Mouse (Mus musculus): ENCODE measurements around the gene Magi1.

Gene Magi1

DNA sequence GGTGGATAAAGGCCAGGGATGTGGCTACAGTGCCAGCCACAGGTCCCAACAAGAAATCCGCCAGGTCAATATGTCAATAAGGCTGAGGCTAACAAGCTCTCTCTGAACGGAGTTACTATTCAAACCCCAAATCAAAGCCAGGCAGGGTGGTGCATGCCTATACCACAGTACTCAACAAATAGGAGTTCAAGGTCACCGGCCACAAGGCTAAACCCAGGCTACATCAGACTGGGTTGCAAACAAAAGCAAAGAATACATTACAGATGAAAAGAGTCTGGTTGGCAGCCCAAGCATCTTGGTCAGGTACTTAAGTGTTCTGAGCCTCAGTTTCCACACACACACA is 25.9 kb downstream of the Magi1 start:
- DNase-seq (ENCODE audit: low spot score in 2 of 2), result no peak

DNA sequence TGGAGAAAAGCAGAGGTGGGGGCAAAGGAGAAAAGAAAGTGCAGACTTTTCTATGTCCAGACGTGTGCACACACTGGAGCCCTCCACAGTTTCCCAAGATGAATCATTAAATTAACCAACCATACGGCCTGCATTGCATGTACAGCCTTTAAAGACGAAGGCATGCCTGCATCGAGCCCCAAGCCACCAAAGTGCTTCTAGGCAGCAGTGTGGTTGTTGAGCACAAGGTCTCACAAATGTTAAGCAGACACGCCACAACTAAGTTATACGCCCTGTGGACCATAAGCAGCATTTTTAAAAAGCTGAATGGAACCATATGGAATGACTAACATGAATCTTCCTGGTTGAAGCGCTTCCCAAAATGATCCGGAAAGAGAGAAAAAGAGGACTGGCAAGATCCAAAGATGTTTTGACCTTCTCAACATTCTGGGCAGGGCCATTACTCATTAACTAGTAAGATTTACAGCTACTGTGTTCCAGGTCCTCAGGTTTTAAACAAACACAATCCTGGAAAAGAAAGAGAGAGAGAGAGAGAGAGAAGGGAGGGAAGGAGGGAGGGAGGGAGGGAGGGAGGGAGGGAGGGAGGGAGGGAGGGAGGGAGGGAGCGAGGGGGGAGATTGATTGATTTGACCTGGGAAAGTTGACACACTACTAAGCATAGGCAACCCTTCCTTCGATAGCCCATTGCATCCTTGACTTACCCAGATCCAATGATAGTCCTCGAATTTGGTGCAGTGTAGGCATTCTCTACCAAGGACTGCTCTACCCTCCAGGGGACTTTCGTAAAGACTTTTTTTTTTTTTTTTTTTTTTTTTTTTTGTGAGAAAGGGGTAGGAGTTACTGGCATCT is 26.5 kb downstream of the Magi1 start:
- DNase-seq (ENCODE audit: low spot score in 2 of 2), result no peak

DNA sequence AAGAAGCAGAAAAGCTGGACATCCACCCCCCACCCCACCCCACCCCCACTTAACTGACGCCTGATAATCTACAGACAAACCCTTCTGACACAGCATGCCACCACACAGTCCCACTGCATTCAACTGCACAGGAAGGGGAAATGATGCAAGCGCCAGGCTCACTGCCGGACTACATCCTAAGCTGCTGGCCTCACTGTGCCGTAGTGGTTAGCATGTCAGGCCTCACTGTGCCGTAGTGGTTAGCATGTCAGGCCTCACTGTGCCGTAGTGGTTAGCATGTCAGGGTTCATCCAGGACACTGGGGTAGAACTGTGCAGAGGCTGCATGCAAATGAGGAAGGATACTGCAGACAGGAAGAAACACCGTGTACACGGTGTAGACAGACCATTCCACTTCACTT is 29.8 kb downstream of the Magi1 start:
- DNase-seq (ENCODE audit: low spot score in 2 of 2), result no peak

DNA sequence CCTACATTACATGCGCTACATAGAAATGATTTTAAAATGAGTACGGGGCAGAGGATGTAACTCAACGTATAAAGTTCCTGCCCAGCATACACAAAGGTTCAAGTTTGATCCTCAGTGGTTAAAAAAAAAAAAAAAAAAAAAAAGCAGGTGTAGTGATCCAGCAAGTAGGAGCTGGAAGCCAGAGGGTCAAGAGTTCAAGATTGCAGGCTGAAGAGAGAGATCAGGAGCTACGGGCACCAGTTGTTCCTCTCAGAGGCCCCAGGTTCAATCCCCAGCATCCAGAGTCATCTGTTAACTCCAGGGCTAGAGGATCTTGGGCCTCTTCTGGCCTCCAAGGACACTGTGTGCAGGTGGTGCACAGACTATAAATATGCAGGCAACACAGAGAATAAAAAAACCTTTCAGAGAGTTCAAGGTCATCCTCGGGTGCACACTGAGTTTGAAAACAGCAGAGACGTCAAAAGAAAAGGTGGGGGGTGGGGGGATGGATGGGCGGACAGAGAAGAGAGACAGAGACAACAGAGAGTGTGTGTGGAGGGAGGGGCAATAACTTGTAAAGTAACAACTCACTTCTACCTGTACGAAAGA is 32.3 kb downstream of the Magi1 start:
- no peak for DNase-seq (ENCODE audit: low spot score in 2 of 2)

DNA sequence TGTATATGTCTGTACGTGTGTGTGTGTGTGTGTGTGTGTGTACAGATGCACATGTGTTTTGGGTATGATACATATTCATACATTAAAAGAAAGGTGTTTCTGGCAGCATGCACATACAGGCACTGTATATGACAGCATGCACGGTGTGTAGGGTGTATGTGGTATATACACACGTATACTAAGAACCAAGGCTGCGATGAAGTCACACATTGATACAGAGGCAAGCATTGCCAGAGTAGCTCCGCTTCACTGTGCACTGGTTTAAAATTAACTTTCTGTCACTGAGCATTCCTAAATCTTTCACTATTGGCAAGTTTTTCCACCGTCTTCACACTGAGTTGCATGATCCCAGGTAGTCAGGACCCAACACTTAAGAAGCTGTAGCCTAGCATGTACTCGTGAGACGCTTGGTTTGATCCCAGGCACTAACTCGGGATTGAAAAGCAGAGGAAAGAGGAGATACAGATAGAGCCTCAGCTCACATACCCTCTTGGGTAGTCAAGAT is 34.4 kb downstream of the Magi1 start:
- no peak for DNase-seq (ENCODE audit: low spot score in 2 of 2)

DNA sequence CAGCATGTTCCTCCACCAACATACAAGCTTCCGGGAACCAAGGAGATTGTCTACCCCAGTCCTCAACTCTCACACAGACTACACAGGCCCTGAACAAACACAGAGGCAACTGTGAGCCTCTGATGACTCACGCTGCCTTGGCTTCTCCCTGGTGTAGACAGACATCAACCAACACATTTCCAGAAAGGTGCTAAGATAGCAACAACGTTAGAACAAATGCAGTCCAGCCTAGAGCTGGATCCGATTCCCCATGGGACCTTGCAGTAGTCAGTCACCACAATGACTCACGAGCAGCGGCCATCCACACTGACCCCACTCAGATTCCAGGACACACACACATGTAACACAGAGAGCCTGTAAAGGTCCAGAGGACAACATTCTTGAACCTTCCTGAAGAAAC is 42.5 kb downstream of the Magi1 start:
- DNase-seq (ENCODE audit: low spot score in 2 of 2), result no peak

DNA sequence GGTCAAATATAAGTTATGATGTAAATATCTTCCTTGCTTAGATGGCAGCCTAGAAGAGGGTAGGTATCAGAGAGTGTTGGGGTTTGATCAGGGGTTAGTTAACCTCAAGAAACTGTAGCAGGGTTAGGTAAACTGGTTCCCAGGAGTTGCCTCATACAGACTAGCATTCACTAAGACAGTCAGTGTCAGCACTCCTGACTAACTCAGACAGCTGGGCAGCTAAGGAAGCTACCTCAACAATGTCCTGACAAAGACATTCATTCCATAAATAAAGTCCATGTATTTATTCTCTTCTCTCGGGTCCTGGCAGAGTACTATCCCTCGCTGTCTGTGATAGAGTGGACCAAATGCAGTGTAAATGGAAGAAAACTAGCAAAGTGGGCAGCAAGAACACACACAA is 45.1 kb downstream of the Magi1 start:
- DNase-seq (ENCODE audit: low spot score in 2 of 2), result no peak

DNA sequence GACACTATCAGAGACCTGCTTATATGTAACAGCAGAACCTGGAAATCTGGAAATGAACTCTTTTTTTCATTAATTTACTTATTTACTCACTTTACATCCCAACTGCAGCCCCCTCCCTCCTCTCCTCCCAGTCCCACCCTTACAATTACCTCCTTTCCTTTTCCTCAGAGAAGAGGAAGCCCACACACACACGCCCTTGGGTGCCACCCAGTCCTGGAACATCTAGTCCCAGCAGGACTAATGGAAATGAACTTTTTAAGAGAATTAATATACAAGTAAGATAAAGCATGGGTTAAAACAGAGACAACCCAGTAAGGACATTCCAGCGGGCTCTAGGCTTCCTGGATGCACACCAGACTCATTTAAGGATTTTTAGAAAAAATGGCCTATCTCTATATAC is 46.8 kb downstream of the Magi1 start:
- DNase-seq (ENCODE audit: low spot score in 2 of 2), result no peak

DNA sequence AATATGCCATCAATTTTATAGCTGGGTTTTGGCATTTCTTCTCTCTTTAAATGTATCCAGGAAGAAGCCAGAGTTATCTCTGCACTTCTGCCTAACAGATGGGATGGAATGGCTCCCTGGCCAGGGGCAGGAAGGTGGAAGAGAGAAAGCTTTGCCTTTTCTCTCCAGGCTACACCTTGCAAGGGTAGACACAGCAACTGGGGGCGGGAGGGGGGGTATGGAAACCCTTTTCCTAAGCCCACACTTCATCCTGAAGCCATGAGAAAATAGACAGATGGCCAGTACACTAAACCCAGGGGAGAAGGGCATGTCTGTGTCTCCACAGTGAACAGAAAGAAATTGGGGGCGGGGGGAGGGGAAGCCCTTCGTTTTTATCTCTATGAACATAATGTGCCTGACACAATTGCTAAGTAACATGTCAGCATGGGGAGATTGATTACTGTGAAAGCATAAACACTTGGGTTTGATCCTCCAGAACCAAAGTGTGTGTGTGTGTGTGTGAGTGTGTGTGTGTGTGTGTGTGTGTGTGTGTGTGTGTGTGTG is 51.4 kb downstream of the Magi1 start:
- no peak for DNase-seq (ENCODE audit: low spot score in 2 of 2)

DNA sequence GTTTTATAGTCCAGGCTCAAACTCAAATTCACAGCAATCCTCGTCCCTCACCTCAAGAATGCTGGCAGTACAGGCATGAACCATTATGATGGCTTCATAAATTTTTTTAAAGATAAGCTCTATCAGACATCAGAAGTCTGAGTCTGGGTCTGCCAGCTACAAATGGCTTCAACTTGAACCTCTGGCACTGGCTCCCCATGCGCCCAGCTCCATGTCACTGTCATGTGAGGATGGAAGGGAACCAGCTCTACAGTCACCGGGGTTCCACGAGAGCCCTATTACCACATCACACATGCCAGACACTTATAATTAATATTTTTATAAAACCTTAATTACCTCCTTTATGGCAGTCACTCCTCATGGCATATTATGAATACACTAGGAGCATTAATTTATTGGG is 51.9 kb downstream of the Magi1 start:
- DNase-seq (ENCODE audit: low spot score in 2 of 2), result no peak

DNA sequence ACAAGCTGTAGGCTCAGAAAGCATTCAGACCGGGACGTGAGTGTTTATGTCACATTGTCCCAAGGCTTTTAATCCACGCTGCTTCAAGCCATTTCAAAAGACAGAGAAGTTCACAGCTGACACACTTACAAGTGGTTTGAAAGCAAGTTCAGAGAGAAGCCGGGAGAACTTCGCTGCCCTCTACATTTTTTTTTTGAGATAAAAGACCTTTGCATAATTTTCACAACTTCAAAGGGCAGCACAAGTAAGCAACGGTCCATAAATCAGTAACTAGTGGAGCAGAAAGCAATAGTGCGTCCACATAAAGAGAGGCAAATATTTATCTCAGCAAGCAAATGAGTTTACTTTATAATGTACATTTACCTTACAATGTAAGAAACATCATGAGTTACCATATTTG is 52.4 kb downstream of the Magi1 start:
- no peak for DNase-seq (ENCODE audit: low spot score in 2 of 2)

DNA sequence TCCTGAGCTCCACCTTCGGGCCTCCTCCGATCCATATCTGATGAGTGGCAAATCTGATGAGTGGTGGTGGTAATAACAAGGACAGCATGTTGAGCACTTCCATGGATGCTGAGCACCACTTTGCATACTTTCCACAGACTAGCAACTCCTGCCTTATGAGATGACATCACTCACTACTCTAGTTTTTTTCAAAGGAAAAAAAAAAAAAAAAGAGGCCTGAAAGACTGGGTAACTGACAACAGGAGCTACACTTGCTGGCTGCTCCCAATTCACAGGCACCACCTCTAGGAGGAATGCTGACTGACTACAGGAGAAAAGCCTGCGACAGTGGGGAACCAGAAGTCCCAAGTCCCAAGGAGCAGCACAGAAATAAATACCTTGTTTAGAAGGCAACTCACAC is 52.8 kb downstream of the Magi1 start:
- no peak for DNase-seq (ENCODE audit: low spot score in 2 of 2)

DNA sequence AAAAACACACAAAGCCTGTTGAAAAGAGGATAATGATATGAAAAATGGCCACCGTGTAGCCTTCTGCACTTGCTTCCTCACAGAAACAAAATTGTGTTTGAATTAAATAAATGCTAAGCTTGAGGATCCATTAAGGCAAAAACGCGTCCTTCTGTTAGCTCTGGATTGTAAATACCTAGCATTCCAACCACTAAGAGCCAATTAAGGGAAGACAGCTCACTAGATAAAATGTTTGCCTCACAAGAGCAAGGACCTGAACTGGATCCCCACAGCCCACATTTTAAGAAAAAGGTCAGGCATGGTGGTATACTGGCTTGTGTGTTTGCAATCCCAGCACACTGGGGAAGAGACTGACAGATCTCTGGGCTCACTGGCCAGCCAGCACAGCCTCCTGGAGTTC is 53.6 kb downstream of the Magi1 start:
- DNase-seq (ENCODE audit: low spot score in 2 of 2), result no peak

DNA sequence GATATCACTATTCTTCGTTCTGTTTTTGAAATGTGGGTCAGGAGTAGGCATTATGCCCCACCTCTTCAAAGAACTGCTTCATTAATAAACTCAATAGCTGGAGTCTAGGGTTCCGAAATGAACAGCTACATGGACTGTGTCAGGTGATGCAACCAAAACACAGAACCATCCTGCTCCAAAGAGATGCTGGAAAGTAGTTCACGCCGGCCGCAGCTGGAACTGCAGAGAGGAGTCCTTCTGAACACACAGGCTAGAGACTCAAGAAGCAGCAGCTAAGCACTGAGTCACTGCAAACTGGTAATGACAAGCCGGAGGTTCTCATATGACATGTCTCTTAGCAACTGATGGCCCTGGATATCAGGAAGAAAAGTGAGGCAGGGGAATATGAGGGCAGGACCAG is 57.5 kb downstream of the Magi1 start:
- DNase-seq (ENCODE audit: low spot score in 2 of 2), result no peak

DNA sequence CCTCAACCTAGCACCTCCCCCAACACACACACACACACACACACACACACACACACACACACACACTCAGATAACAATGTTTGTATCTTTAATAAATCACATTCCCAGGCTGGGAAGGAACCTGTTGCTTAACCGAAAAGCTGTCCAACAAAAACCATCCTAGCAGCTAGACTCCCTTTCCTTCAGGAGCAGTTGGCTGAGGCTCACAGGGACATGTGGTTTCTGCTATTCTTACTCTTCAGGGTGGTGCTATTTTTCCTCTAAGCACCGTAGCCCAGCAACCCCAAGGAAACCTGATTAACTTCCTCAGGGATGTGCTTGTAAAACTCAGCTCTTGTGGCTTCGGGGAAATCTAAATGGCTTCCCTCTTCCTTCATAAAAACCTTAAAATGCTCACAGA is 57.9 kb downstream of the Magi1 start:
- DNase-seq (ENCODE audit: low spot score in 2 of 2), result no peak

DNA sequence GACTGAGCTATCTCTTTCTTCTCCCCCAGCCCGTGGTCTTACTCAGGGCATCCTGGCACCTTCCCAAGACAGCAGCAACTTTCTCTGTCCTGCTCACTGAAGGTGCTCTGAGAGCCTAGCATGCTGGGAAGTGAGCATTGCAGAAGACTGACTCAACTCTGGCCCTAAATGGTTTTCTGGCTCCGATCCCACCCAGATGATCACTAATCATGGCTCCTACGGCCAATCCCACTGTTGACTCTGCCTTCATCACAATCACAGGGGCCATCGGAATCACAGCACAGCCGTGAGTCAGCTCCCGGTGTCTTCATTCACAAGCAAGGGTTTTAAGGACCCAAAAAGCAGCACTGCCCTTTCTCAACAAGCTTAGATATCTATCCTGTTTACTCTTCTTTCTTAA is 58.6 kb downstream of the Magi1 start:
- DNase-seq (ENCODE audit: low spot score in 2 of 2), result no peak

DNA sequence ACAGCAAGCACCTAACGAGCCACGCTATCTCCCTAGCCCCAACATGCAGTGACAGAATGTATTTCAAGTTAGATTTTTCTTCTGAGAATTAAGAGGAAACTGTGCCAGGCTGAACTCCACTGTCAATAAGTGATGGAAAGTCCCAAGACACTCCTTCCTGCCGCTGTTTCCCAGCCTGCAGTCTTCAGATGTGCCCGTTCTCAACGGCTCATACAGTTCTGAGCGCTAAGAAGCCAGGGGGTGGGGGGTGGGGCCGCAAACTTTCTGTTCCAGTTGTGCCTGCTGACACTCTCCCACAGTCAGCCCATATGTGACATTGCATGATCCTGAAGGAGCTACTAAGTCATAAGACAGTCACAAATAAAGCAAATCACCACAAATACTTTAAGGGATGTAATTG is 61.5 kb downstream of the Magi1 start:
- DNase-seq (ENCODE audit: low spot score in 2 of 2), result no peak

DNA sequence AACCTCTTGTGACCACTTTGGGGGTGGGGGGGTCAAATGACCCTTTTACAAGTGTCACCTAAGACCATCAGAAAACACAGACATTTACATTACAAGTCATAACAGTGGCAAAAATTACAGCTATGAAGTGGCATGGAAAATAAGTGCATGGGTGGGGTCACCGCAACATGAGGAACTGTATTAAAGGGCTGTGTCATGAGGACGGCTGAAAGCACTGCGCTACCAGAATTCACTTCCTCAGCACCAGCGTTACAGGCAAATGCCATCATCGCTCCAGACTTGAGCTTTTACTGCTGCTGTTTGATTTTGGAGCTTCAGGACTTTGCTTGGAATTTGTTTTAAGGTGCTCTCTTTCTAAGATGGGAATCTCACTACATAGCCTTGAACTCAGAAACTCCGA is 62.0 kb downstream of the Magi1 start:
- DNase-seq (ENCODE audit: low spot score in 2 of 2), result no peak

DNA sequence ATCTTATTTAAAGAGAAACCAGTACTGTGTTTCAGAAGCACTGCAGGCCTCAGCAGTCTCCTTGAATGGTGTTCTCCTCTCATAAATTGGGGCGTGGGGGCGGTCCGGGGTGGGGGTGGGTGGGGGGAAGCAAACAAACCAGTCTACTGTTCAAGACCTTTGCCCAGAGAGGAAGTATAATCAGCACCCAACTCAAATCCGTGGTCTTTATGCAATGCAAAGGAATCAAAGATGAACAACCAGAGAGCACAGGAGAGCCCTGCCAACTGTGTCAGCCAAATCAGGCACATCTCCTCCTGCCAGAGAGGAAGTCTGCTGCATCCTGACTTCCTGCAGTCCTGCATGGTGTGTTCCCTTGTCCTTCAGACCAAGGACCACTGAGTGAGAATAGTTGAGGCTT is 65.6 kb downstream of the Magi1 start:
- DNase-seq (ENCODE audit: low spot score in 2 of 2), result no peak

DNA sequence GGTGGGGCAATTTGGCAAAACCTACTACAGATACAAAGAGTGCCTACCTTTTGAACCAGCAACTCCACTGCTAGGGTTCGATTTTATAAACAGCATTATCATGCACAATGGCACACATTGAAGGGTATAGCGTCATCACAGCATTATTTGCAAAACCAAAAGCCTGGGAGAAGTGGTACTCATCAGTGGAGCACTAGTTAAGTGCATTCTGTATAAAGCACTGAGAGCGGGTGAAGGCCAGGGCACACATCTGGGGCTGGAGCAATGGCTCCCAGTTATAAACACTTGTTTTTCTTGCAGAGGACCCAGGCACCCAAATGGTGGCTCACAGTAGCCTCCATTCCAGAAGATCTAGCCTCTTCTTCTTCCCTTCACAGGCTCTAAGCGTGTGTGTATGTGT is 67.9 kb downstream of the Magi1 start:
- no peak for DNase-seq (ENCODE audit: low spot score in 2 of 2)

DNA sequence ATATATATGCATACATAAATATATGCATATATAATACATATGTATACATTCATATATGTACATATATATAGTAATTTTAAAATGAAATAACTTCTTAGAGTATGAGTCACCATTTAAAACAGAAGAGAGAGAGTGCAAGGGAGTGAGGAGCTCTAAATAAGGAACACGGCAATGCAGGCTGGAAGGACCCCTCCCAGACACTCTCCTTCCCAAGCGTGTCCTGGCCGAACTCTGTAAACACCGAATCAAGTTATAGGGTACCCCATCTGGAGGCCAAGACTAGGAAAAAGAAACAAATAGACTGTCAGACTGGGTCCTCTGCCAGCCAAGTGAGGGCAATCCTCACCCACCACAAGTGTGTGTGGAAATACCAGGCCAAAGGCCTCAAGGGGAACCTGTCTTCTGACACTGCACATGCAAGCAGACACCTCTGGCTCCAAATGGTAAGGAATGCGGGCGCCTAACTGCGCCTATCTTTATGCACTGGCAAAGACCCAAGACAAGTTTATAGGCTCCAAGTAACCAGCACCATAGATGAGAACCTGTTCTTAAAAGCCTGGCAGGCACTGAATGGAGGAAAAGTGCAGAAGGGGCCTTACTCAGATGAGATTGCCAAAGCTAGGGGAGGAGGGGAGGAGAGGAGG is 68.7 kb downstream of the Magi1 start:
- DNase-seq (ENCODE audit: low spot score in 2 of 2), result no peak

DNA sequence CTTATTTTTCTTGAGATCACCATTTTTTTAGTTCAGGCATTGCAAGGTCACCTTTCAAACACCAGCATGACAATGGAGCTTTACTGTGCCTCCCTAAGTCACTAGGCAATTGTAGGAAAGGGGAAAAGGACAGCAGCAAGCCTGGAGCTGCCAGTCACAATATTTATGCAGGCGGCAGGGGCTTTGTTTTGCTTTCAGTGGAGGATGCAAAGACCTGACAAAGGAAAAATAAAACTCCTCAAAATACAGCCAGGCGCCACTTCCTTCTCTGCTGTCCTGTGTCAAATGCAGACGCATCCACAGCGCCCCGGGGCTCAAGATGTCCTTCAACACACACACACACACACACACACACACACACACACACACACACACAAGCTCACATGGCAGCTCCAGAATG is 77.8 kb downstream of the Magi1 start:
- no peak for DNase-seq (ENCODE audit: low spot score in 2 of 2)

DNA sequence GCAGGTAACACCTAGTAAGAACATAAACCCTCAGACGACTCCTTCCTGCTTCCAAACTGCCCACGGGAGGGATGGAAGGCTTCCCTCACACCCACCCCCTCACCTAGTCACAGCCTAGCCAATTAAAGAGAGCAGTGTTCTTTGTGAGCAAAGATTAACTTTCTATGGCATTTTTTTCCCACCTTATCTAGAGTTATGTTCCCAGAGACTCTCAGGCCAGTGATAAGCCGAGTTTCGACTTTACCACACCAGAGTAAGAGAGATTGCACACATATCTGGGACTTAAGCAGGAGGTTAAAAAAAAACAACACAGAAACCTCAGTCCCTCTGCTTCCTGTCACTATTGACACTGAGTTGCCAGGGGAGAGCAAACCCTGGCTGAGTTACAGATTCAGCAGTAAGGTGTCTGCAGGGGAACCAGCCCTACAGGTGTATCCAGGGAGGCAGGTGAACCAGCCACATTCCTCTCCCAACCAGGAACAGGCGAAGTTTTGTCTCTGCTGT is 80.0 kb downstream of the Magi1 start:
- DNase-seq (ENCODE audit: low spot score in 2 of 2), result no peak
